Mouse (Mus musculus): ENCODE results near the gene Hmox2. TPM values are rescaled to one million over a fixed set of nuclear protein-coding genes. Genes with fewer than 3 reads are reported as not detected.

Gene Hmox2
- total RNA-seq, 2 experiments from 2014 or later: 76.1 to 79.1 TPM

GRCm38 (mm10) chr16:4701211-4701610, 24.9 kb upstream of the Hmox2 start:
- no peak for DNase-seq (ENCODE audit: extremely low spot score in 1 of 2, low spot score in 2 of 2)
- intact Hi-C loops (cut with DNase I): no loop called here
- no peak overlapping the region for H3K27ac ChIP-seq
- H3K4me3 ChIP-seq: no peak overlapping the region
- TF ChIP-seq CTCF (IDR thresholded peaks at IDR 0.05): no peak

GRCm38 (mm10) chr16:4702646-4703045, 23.5 kb upstream of the Hmox2 start:
- intact Hi-C loops (cut with DNase I): no loop called here
- no peak overlapping the region for H3K4me3 ChIP-seq
- no peak for TF ChIP-seq CTCF (IDR thresholded peaks at IDR 0.05)
- no peak for DNase-seq (ENCODE audit: extremely low spot score in 1 of 2, low spot score in 2 of 2)
- no peak overlapping the region for H3K27ac ChIP-seq

- no peak overlapping the region for H3K27ac ChIP-seq
- no peak for TF ChIP-seq CTCF (IDR thresholded peaks at IDR 0.05)
- no peak overlapping the region for H3K4me3 ChIP-seq
- intact Hi-C loops (cut with DNase I): no loop called here
- DNase-seq (ENCODE audit: extremely low spot score in 1 of 2, low spot score in 2 of 2): no peak
Observed at GRCm38 (mm10) chr16:4705541-4705940, 20.6 kb upstream of the Hmox2 start.

GRCm38 (mm10) chr16:4711173-4711572, 15.0 kb upstream of the Hmox2 start:
- H3K4me3 ChIP-seq: no peak overlapping the region
- no peak for TF ChIP-seq CTCF (IDR thresholded peaks at IDR 0.05)
- intact Hi-C loops (cut with DNase I): no loop called here
- H3K27ac ChIP-seq: peak overlapping the region; percentile 37
- no peak for DNase-seq (ENCODE audit: extremely low spot score in 1 of 2, low spot score in 2 of 2)

- Histone ChIP-seq H3K4me3 (no peak overlapping the region), H3K27ac (no peak overlapping the region)
- DNase-seq (ENCODE audit: extremely low spot score in 1 of 2, low spot score in 2 of 2): no peak
- intact Hi-C loops (cut with DNase I): no loop called here
- no peak for TF ChIP-seq CTCF (IDR thresholded peaks at IDR 0.05)
Observed at GRCm38 (mm10) chr16:4713861-4714710, 12.1 kb upstream of the Hmox2 start.

GRCm38 (mm10) chr16:4717866-4718265, 8.3 kb upstream of the Hmox2 start:
- H3K27ac ChIP-seq: no peak overlapping the region
- peak overlapping the region; percentile 67 for H3K4me3 ChIP-seq
- DNase-seq (ENCODE audit: extremely low spot score in 1 of 2, low spot score in 2 of 2): no peak
- intact Hi-C loops (cut with DNase I): loop anchor here (5.0 kb wide), 1 partner anchor 74 kb away; the partner anchor contains the start of gene Cdip1
- no peak for TF ChIP-seq CTCF (IDR thresholded peaks at IDR 0.05)

- DNase-seq (ENCODE audit: extremely low spot score in 1 of 2, low spot score in 2 of 2): peak; percentile 49 to 57
- peak within 1 kb of the TSS; percentile 67 for H3K4me3 ChIP-seq
- no peak for TF ChIP-seq CTCF (IDR thresholded peaks at IDR 0.05)
- intact Hi-C loops (cut with DNase I): loop anchor here (5.0 kb wide), 1 partner anchor 73 kb away; the partner anchor contains the start of gene Cdip1
- H3K27ac ChIP-seq: peak within 1 kb of the TSS; percentile 82
Observed at GRCm38 (mm10) chr16:4718753-4719518, 7.2 kb upstream of the Hmox2 start, which contains the start of gene Nmral1. Gene Nmral1, minus strand, starts transcription at chr16:4719356.

- intact Hi-C loops (cut with DNase I): no loop called here
Observed at GRCm38 (mm10) chr16:4722128-4722914, 3.8 kb upstream of the Hmox2 start.

GRCm38 (mm10) chr16:4722915-4723209, 3.3 kb upstream of the Hmox2 start:
- intact Hi-C loops (cut with DNase I): no loop called here
- DNase-seq (ENCODE audit: extremely low spot score in 1 of 2, low spot score in 2 of 2): no peak
- Histone ChIP-seq H3K27ac (peak overlapping the region; percentile 18; the same call in 1 of the 2 replicates), H3K4me3 (no peak overlapping the region)
- TF ChIP-seq CTCF (IDR thresholded peaks at IDR 0.05): no peak

More at GRCm38 (mm10) chr16:4722128-4722914, 3.8 kb upstream of the Hmox2 start:
- no peak overlapping the region for H3K4me3 ChIP-seq
- peak overlapping the region; percentile 18; the same call in 1 of the 2 replicates for H3K27ac ChIP-seq
- TF ChIP-seq CTCF (IDR thresholded peaks at IDR 0.05): no peak
- DNase-seq (ENCODE audit: extremely low spot score in 1 of 2, low spot score in 2 of 2): no peak

- Histone ChIP-seq H3K4me3 (no peak overlapping the region), H3K27ac (no peak overlapping the region)
- intact Hi-C loops (cut with DNase I): no loop called here
- TF ChIP-seq CTCF (IDR thresholded peaks at IDR 0.05): no peak
- no peak for DNase-seq (ENCODE audit: extremely low spot score in 1 of 2, low spot score in 2 of 2)
Observed at GRCm38 (mm10) chr16:4725266-4725665, 895 bp upstream of the Hmox2 start.

GRCm38 (mm10) chr16:4726528-4727128, 467 bp downstream of the Hmox2 start:
- intact Hi-C loops (cut with DNase I): loop anchor here (2.0 kb wide), 1 partner anchor 62 kb away; no protein-coding TSS in a partner anchor
- Histone ChIP-seq H3K4me3 (peak overlapping the region; percentile 99), H3K27ac (peak overlapping the region; percentile 95)
- TF ChIP-seq CTCF (IDR thresholded peaks at IDR 0.05): no peak
- peak in 1 of 2 experiments; percentile 35 for DNase-seq (ENCODE audit: extremely low spot score in 1 of 2, low spot score in 2 of 2)
